Mouse (Mus musculus) erythroblast, embryonic 14.5 days (primary cell): ENCODE data around the gene Vps13c. TPM values are rescaled to one million over a fixed set of nuclear protein-coding genes. Genes with fewer than 3 reads are reported as not detected.

Experiments
- H3K27me3 ChIP-seq: 2 replicates; pipeline ENCODE4 v1.6.1; 2012; ENCODE audit warnings: inconsistent platforms; ENCODE audit not compliant: control insufficient read depth
- H3K36me3 ChIP-seq: 2 replicates; pipeline ENCODE4 v1.6.1; 2012; ENCODE audit warnings: mild to moderate bottlenecking, inconsistent platforms; ENCODE audit not compliant: control insufficient read depth
- H3K4me1 ChIP-seq: 2 replicates; pipeline ENCODE4 v1.6.1; 2012; ENCODE audit warnings: inconsistent platforms; ENCODE audit not compliant: control insufficient read depth
- H3K4me3 ChIP-seq: replicated peaks from 2 replicates; pipeline ENCODE3; 2012; ENCODE audit warnings: moderate library complexity, mild to moderate bottlenecking, inconsistent platforms
- H3K9me3 ChIP-seq: 2 replicates; pipeline ENCODE4 v1.6.1; 2012; ENCODE audit warnings: low read length, inconsistent platforms, mixed read lengths; ENCODE audit not compliant: control insufficient read depth
- GATA1 ChIP-seq: IDR thresholded peaks from 2 replicates; pipeline ENCODE4 v1.6.1; 2012; ENCODE audit warnings: low read length, inconsistent platforms, mixed read lengths
- TAL1 ChIP-seq: IDR thresholded peaks from 3 replicates; pipeline ENCODE4 v1.6.1; 2012; ENCODE audit warnings: low read length, inconsistent platforms, mixed read lengths
- polyA plus RNA-seq: library from polyadenylated mRNA; stranded (reverse); fragments of >175 nt; gene quantifications from 2 replicates; pipeline ENCODE4 v1.2.3, GENCODE M21; 2012

The Vps13c gene
- 0.26 and 0.37 TPM in 2 replicates for polyA plus RNA-seq

GRCm38 (mm10) chr9:67839981-67840859 lies at the start of gene Vps13c:
Gene Vps13c, plus strand, starts transcription at chr9:67840396.
- H3K9me3 ChIP-seq: no peaks in the 10 kb centered on the region
- H3K36me3 ChIP-seq: no peaks in the 10 kb centered on the region; the same call in 1 of the 2 replicates
- H3K27me3 ChIP-seq: no peaks in the 10 kb centered on the region
- TF ChIP-seq TAL1 (no peak), GATA1 (no peak)
- peak within 1 kb of the TSS; percentile 70 for H3K4me3 ChIP-seq
- peaks cover 65% of the 10 kb centered on the region for H3K4me1 ChIP-seq

- Histone ChIP-seq H3K27me3 (no peaks in the 10 kb centered on the region), H3K36me3 (no peaks in the 10 kb centered on the region)
Measured at GRCm38 (mm10) chr9:67792405-67792804, 47.8 kb upstream of the Vps13c start.

GRCm38 (mm10) chr9:67793501-67793900 lies 46.7 kb upstream of the Vps13c start:
- Histone ChIP-seq H3K9me3 (no peaks in the 10 kb centered on the region), H3K36me3 (no peaks in the 10 kb centered on the region), H3K27me3 (no peaks in the 10 kb centered on the region), H3K4me1 (no peaks in the 10 kb centered on the region), H3K4me3 (no peak overlapping the region)
- no peak for TF ChIP-seq GATA1
- no peak for TF ChIP-seq TAL1

More at GRCm38 (mm10) chr9:67792405-67792804, 47.8 kb upstream of the Vps13c start:
- Histone ChIP-seq H3K9me3 (no peaks in the 10 kb centered on the region), H3K4me3 (no peak overlapping the region), H3K4me1 (no peaks in the 10 kb centered on the region)
- TF ChIP-seq GATA1 (no peak), TAL1 (no peak)

- TF ChIP-seq GATA1 (no peak), TAL1 (no peak)
- no peaks in the 10 kb centered on the region for H3K27me3 ChIP-seq
- no peaks in the 10 kb centered on the region for H3K36me3 ChIP-seq
- H3K9me3 ChIP-seq: no peaks in the 10 kb centered on the region
- no peaks in the 10 kb centered on the region for H3K4me1 ChIP-seq
- H3K4me3 ChIP-seq: no peak overlapping the region
Measured at GRCm38 (mm10) chr9:67794216-67794615, 46.0 kb upstream of the Vps13c start.

GRCm38 (mm10) chr9:67794668-67795067 lies 45.5 kb upstream of the Vps13c start:
- Histone ChIP-seq H3K9me3 (no peaks in the 10 kb centered on the region), H3K36me3 (no peaks in the 10 kb centered on the region), H3K27me3 (no peaks in the 10 kb centered on the region), H3K4me1 (no peaks in the 10 kb centered on the region), H3K4me3 (no peak overlapping the region)
- TF ChIP-seq GATA1 (no peak), TAL1 (no peak)

GRCm38 (mm10) chr9:67795205-67795675 lies 45.0 kb upstream of the Vps13c start:
- Histone ChIP-seq H3K4me3 (no peak overlapping the region), H3K9me3 (no peaks in the 10 kb centered on the region), H3K27me3 (no peaks in the 10 kb centered on the region), H3K4me1 (no peaks in the 10 kb centered on the region), H3K36me3 (no peaks in the 10 kb centered on the region)
- no peak for TF ChIP-seq TAL1
- no peak for TF ChIP-seq GATA1

GRCm38 (mm10) chr9:67799078-67799819 lies 40.9 kb upstream of the Vps13c start:
- Histone ChIP-seq H3K36me3 (no peaks in the 10 kb centered on the region), H3K27me3 (no peaks in the 10 kb centered on the region), H3K4me3 (no peak overlapping the region), H3K9me3 (no peaks in the 10 kb centered on the region), H3K4me1 (no peaks in the 10 kb centered on the region)
- TF ChIP-seq GATA1 (no peak), TAL1 (no peak)

- no peaks in the 10 kb centered on the region for H3K27me3 ChIP-seq
- H3K36me3 ChIP-seq: no peaks in the 10 kb centered on the region
- no peaks in the 10 kb centered on the region for H3K4me1 ChIP-seq
- no peak overlapping the region for H3K4me3 ChIP-seq
- TF ChIP-seq TAL1: no peak
- no peak for TF ChIP-seq GATA1
- H3K9me3 ChIP-seq: no peaks in the 10 kb centered on the region
Measured at GRCm38 (mm10) chr9:67802241-67802640, 38.0 kb upstream of the Vps13c start.

- Histone ChIP-seq H3K9me3 (no peaks in the 10 kb centered on the region), H3K36me3 (no peaks in the 10 kb centered on the region), H3K4me1 (no peaks in the 10 kb centered on the region), H3K27me3 (no peaks in the 10 kb centered on the region), H3K4me3 (no peak overlapping the region)
- TF ChIP-seq TAL1 (no peak), GATA1 (no peak)
Measured at GRCm38 (mm10) chr9:67807000-67807399, 33.2 kb upstream of the Vps13c start.
